Mouse (Mus musculus) megakaryocyte, adult 5-6 weeks (primary cell): Measurements from ENCODE around the gene Nrde2. TPM values are rescaled to one million over a fixed set of nuclear protein-coding genes. Genes with fewer than 3 reads are reported as not detected.

ENCODE experiments used
- ATAC-seq: 2 replicates; pipeline ENCODE4 v1.8.0; 2016; ENCODE audit warnings: mild to moderate bottlenecking, inconsistent platforms; ENCODE audit not compliant: poor library complexity, severe bottlenecking
- total RNA-seq, 2 experiments: library from RNA; stranded (forward) in 1 of 2; stranded (reverse) in 1 of 2; fragments of 153-499, 151-499 nt in 1 of 2; fragments of 221-1000, 200-1000 nt in 1 of 2; gene quantifications; 2 replicates each; pipeline versions ENCODE4 v1.2.3 to v1.2.4; 2015 to 2017

Nrde2 gene
- total RNA-seq, 2 experiments from 2014 or later = 3.3 to 25.9 TPM

DNA sequence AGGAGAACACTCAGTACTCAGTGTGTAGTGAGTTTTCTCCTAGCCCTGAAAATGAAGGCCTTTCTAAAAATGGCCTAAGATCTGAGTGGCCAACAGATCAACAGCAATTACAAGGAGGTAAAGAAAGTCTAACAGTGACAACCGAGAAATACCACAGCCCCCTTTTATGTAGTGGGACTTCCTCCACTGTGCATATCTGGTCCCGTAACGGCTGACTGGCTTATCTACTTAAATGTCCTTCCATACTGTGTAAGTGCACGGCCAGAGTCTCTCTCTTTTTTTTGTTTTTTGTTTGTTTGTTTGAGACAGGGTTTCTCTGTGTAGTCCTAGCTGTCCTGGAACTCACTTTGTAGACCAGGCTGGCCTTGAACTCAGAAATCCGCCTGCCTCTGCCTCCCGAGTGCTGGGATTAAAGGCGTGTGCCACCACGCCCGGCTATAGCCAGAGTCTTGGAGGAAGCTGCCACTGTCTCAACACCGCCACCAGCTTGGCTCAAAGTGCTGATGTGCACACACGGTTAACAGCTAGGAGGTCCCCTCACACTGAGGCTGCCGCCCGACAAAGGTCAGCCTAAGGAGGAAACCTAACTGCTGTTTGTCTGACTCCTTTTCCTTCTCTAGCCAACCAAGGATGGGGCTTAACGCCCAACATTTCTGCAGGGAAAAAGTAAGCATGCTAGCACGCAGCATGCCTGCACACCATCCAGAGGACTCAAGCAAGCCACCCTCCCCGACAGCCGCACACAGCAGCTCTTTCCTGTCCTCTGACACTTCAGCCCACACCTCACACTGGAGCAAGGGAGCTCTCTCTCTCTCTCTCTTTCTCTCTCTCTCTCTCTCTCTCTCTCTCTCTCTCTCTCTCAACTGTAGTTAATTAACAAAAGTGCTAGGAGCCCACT is 32.2 kb downstream of the Nrde2 start:
- no peak for ATAC-seq

DNA sequence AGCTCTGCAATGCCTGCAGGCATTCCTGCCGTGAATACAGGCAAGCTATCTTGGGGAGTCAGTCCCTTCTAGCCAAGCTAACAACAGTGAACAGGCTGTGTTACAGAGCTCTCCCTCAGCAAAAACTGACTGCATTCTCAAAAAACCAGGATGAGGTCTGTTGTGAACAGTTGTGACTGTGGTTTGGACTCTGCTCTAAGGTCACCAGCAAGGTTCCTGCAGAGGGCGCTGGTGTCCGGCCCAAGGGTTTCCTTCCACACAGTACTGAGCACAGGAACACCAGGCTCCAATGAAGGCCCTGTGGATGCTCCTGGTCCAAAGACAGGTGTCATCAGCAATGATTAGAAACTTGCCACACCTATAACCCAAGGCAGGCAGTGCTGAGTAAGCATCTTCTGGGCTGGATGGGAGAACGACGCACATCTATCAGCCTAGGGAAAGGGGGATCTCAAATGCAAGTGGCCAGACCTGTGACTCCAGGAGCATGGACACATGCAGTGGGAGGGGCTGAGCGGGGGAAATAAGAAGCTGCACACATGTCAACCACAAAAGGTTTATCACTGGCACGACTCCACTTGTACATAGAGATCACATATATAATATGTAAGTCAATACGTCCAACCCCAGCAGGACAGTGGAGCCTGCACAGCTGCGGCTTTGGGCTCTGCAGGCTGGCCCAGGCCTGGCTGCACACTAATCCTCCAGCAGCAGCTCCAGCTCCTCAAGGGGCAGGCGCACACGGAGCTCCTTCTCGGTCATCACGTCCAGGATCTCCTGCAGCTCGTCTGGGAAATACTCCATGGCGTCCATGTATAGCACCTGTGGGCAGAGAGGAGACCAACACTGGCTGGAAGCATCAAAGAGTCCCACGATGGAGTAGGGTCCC is 34.3 kb downstream of the Nrde2 start:
- no peak for ATAC-seq

DNA sequence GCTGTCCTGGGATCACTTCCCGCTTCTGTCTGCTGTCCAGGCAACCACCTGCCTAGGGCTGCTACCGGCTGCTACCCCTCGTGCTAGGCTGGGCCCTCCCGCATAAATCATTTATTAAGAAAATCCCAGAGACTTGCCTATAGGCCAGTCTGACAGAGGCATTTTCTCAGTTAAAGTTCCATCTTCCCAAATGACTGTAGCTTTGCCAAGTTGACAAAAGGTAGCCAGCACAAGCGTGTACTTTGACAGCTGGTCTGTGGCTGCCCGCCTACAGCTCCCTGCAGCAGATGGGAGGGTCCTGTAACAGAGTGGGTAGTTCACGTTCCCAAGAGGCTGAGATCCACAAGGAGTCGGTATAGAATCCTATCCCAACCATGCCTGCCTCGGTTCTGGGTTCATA is 36.0 kb downstream of the Nrde2 start:
- ATAC-seq = no peak

DNA sequence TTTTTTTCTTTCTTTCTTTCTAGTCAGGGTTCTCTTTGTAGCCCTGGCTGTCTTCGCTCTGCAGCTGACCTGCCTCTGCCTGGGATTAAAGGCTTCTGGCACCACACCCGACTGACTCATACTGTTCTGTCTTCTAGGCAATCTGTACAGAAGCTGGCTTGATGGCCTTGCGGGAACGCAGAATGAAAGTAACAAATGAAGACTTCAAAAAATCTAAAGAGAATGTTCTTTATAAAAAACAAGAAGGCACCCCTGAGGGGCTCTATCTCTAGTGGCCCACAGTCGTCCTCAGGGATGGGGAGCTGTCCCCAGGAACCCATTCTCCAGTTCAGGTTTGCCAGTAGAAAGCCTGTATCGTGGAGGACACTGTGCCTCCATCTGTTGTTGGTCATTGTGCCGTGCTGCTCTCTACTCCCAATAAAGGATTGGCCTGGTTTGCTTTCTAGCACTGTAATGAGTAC is 36.5 kb downstream of the Nrde2 start:
- no peak for ATAC-seq

DNA sequence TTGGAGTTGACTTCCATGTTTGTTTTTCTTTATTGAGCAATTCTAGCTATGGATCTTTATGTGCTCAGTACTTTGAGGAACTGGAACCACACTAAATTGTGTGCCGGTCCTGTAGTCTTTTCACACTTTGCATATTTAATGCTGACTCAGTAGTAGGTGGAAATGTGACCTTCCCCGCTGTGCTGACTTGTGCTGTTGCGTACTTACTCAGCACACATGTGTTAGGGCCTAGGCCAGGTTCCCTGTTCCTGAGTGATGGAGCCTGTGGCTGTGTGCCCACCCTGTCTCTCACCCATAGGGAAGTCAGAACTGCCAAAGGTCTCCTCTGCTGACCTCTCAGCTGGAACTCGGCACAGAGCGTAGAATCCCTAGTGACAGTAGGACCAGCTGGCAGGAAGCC is 43.5 kb downstream of the Nrde2 start:
- peak; percentile 82 for ATAC-seq

DNA sequence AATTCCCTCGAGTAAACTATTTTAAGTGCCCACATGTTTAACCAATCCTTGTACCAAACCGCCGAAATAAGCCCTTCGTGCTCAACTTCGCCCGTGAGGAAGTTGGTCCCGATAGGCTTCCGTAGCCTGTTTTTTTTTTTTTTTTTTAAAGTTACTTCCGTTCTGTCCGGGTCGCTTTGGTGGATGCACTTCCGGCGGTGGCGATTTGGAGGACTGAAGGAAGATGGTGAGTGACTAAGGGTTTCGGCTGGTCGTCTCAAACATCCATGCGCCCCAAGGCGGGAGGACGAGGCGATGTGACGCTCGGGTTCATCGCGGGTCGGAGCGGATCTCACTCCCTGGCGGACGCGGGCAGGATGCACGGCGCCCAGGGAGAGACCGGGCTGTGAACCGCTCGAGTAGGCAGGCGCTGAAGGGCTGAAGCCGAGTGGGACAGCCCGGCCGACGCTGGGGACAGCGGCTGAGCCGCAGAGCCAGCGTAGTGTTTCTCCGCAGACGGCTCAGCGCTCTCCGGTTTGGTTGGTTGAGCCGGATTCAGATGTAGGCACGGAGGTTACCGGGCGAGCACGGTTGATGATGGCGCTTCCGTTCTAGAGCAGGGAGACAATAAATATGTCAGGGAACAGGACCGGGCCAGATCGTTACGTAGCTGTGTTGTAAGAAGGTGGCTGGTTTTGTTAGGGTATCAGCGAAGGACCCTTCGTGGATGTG is 49.3 kb downstream of the Nrde2 start, which contains the start of gene Psmc1:
TSS of gene Psmc1 (plus strand) at position 169 of the 711 bp plus-strand sequence.
- peak; percentile 88 for ATAC-seq

DNA sequence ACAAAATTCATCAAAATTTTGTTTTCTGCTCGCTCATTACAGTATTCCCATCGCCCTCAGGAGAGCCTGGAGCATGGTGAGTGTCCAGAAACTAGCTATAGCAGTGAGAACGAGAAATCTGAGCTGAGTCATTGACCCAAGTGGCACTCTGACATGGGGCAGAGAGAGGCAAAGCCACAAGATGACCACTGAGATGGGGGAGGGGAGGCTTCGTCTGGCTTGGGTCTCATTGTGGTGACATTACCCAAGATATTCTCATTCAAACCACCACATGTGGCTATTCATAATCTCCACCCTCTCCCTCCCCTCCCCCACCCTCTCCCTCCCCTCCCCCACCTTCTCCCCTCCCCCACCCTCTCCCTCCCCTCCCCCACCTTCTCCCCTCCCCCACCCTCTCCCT is 52.0 kb downstream of the Nrde2 start:
- ATAC-seq = no peak

DNA sequence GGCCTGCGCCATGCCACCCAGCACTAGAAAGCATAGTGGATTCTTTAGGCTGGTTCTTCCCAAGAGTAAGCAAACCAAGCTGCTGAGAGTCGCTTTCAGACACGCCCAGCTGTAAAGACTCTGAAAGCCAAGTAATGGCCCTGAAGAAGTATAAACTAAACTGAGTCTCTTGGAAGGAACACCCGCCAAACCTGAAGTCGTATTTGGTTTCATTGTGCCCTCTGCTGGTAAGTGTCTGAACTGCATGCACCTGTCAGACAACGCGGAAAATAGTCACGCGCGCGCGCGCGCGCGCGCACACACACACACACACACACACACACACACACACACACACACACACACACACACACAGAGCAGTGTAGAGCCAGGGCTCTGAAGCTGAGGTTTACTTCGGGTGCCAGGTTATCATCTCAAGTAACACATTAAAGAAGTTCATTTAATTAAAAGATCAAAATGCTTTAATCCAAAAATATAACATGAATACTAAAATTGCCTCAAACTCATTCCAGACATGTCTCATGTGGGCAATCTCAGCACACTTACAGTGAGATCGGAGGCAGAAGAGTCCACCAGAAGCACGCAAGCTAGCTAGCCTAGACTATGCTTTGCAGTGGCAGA is 53.1 kb downstream of the Nrde2 start:
- peak; percentile 60 for ATAC-seq

DNA sequence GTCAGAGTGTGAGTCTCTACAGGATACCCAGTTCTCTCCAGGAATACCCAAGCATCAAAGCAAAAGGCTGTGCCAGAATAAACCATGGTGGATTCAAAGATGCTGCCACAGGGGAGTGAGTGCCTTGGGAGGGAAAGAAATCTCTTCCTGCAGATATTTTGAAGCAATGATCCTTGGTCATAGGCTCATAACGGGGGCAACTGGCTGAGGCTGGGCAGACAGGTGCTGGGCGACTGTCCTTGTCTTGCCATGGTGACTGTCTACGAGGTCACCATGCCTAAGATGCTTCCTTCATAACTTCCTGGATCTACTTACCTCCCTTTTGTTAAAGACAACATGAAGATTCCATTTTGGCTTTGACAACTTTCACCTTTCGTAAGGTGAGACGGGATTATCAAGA is 54.9 kb downstream of the Nrde2 start:
- no peak for ATAC-seq

DNA sequence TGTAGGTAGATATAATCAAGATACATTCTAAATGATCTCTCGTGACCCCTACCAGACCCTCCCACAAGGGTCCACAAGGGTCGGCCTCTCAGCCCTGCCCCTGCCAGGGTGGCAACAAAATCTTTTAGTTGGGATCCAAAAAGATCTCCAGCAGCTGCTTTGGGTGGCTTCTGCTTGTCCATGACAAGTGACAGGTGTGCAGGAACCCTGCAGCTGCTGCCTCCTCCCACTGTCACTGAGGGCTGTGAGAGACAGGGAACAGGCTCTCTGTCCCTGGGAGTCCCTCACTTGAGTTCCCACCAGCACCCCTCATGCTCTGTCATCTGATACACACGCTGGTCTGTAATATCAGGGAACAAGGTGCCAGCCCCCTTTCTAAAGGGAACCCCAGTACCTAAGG is 57.8 kb downstream of the Nrde2 start:
- ATAC-seq = no peak

DNA sequence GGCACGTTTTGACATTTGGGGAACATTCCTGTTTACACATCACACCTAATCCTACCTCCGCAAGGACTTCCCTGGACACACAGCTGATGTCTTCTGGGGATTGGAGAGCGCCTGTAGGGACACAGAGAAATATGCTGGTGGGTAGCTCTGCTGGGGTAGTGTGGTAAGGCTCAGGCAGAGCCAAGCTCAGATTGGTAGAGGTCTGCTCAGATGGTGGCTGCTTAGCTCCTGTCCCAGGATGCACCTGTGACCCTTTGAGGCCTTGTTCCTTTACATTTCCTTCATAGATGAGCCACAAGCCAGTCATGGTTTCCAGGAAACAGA is 58.8 kb downstream of the Nrde2 start:
- no peak for ATAC-seq

DNA sequence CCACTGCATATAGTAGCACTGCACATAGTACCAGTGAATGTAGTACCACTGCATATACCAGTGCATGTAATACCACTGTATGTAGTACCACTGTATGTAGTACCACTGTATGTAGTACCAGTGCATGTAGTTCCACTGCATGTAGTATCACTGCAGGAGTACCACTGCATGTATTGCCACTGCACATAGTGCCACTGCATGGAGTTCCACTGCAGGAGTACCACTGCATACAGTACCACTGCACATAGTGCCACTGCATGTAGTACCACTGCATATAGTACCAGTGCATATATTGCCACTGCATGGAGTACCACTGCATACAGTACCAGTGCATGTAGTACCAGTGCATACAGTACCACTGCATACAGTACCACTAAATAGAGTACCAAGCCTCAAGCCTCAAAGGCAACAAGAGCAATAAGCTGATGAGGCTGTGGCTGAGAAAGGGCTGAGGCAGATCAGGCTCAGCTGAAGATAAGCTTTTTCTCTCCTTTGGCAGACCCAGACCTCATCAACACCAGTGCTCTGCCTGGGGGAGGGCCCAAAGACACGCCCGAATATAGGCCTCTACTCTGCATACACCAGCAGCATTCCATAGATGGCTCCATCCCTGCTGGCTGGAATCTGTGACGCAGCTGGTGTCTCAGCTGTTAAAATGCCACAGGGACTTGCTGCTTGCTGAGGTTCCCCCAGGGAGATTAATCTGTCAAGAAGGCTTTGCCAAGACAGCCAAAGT is 59.3 kb downstream of the Nrde2 start:
- no peak for ATAC-seq

DNA sequence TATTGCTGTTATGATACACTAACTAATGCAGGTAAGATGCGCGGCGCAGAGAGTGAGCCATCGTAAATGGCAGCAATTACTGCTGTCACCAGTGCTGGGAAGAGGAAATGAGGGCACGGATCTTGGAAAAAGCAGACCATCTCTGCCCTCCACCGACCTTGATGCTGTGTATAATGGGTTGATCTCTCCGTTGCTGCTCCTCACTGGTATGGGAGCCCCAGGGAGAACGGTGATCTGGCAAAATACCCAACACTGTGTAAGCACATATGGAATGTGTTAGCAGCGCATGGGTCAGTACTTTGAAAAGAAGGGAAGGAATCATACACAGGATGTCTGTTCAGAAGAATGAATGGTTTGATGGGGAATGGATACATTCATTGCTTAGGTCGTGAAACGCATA is 66.4 kb downstream of the Nrde2 start:
- no peak for ATAC-seq

DNA sequence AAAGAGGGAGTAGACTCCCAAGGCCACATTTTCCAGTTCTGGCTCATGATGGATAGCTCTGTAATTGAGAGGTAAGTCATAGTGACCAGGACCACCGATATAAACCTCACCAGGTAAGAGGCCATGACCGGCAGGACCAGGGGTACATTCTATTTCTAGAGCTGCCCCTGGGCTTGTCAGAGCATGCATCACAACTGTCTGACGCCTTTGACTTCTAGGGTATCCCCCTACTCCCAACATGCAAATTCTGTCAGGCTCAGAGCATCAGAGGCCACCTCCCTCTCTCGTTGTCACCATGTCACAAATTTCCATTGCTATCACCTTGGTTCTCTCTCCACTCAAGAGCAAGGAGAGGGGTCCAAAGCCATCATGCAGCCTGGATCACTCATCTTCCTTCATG is 68.7 kb downstream of the Nrde2 start:
- ATAC-seq = no peak

DNA sequence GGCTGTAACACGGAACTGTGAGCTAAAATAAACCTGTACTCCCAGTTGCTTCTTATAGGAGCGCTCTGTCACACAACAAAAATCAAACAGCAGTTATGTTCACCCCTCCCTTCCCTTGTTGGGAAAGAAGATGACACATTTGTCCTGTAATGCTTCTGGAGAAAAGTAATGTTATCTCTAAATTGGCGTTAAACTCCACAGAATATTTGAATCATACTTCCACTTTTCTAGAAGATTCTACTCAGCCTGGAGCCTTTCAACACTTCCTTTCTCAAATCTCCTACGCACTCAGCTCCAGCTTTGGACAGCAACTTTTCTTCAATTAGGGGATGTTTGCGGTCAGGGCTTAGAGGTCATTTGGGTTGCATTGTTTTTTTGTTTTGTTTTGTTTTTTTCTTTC is 70.2 kb downstream of the Nrde2 start:
- peak; percentile 89 for ATAC-seq

DNA sequence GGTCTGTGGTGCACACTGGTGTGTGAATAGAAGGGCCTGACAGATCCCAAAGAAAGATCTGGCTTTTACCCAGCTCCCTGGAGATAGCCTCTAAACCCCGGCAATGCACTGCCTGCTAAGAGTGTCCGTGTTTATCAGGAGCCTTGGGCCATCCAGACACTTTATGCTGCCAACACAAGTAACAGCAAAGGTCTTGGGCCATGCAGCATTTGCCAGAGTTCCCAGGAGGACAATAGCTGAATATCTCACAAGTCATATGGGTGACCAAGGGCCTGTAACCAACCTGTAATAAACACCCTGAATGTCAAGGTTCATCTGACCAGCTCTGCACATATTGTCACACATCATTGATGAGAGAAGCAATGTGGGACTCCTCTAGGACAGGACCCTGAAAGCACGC is 71.4 kb downstream of the Nrde2 start:
- no peak for ATAC-seq

DNA sequence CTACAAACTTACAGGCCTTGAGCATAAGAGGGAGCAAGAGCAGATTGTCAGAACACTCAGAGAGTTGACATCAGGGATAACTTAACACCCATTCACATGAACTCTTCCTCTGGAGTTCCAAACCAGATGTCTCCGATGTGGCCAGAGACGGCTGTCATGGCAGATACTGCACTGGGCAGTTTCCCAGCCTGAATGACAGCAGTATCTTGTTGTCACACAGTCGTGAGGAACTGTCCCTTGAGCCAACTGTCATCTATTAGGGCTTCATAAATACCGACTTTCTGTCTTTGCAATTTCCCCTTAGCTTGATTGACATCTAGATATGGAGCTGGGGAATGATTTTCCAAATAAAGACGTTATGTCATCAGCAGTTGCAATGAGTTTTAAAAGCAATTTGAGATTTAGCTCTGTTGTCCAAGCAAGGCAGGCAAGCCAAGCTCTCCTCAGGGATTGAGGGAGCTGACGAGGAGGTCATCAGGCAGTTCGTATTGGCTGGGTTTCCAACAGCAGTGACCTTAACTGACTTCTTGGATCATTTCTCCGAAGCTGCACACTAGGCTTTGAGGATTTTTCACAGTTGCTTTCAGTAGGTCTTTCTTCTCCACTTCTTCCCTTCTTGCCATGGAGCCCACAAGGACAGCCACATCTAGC is 79.7 kb downstream of the Nrde2 start:
- no peak for ATAC-seq

DNA sequence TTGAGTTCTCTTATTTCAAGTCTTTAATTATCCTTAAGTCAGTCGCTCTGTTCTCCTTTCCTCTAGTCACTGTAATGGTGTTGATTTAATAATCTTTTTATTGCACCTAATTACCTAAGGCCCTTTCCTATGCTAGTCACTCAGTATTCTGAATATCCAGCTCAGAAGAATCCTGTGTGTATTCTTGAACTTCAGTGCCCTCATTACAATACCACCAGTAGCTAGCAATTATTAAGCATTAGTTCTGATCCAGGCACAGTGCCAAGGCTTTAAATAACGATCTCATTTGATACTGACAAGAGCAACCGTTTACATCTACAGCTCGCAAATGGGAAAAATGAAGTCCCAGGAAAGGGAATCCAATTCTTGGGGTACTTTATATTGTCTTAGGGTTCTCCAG is 83.7 kb downstream of the Nrde2 start:
- ATAC-seq = no peak
